Mouse (Mus musculus) liver, embryonic 14.5 days (tissue): ENCODE data around the gene Camk1g.

Experiments
- CTCF ChIP-seq: IDR thresholded peaks from 2 replicates; pipeline ENCODE4 v1.5.1; 2016; ENCODE audit warnings: antibody characterized with exemption, low read depth, control low read depth
- EP300 ChIP-seq: IDR thresholded peaks from 2 replicates; pipeline ENCODE4 v1.6.1; 2016; ENCODE audit warnings: antibody characterized with exemption, low read depth

- TF ChIP-seq CTCF (no peak), EP300 (no peak)
Observed at GRCm38 (mm10) chr1:193305386-193305785, 64.7 kb downstream of the Camk1g start.
